Mouse (Mus musculus) cerebellum, postnatal 25 days (tissue): ENCODE data around the gene Gins2.

Source experiments
- DNase-seq, 2 experiments: peaks; one replicate each; pipeline ENCODE4 v3.0.0; 2021; ENCODE audit warnings: mixed read lengths in 2 of 2

Gins2 gene

DNA sequence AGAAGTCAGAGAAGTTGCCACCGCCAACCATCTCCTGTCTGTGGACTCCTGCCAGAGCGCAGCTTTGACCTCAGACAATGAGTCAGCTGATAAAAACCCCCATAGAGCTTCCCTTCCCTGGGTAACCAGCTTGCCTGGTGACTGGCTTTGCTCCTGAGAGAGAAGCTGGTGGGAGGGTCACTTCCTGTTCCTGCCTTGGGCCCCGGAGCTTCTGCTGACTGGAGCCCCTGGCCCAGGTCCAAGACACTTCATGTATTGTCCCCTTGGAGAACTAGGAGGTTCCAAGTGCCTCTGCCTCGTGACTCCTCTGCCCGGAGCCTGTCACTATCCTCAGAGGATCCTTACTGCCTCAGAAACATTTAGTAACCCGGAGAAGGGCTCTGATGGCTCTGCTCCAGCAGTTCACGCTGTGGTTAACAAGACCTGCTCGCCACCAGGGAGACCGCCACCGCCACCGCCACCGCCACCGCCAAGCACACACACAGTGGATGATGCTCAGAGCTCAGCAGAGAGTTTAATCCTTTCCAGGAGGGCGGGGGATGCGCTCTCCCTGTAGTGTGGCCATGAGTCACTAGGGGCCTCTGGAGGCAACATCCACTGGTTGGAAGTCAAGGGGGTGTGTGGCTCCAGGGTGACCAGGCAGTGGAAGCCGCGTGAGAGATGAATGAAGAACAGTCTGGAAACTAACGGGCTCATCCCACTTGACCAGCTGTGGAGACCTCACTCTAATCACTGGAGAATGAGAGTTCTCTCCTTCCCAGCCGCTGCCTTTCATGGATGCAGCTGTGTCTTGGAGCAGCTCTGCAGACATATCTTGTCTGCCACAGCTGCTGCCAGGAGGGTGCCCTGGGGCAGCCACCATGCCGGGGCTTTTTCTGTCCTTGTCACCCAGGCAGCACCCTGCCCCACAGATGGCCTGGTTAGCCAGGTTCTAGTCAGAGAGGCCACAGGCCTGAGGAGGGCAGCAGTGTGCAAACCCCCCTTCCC lies 25.0 kb downstream of the Gins2 start:
- DNase-seq = peak; percentile 74 to 76

DNA sequence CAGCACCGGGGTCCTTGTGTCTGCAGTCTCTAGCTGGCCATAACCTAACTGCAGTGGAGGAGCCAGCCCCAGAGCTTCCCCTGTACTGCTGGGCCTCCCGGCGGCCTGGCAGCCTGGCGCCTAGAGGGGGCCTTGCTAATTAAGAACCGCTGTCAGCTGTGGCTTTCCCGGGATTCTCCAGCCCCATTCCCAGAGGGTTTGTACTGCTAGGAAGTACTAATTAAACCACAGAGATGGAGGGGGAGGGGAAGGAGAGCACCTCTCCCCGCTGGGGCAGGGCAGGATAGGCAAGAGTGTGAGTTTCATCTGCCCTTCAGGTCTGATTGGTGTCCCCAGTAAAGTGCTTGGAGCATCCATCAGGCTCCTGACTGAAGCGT lies 25.8 kb downstream of the Gins2 start:
- no peak for DNase-seq

DNA sequence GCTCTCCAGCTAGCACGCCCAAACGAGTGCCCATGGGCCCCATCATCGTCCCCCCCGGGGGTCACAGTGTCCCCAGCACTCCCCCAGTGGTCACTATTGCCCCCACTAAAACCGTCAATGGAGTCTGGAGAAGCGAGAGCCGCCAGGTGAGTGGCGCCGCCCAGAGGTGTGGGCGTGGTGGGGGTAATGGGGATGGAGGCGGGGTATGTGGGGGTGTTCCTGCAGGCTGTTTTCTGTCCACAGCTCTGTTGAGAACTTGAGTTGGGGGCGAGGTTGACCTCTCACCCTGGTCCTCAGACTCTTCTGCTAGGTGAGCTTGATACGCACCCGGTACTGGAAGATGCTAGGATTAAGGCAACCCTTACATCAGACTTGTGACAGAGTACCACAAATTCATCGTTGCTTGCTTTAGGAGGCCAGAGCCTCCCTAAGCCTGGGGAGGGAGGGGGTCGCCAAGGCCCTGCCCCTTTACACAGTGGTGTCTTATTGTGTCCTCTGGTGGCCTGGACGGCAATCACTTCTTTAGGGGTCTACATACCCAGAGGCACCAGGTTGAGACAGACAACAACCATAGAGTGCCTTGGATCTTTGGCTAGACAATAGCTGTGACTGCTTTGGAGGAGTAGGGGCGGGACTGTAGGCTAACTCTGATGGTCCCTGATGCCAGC lies 26.3 kb downstream of the Gins2 start:
- DNase-seq = no peak

DNA sequence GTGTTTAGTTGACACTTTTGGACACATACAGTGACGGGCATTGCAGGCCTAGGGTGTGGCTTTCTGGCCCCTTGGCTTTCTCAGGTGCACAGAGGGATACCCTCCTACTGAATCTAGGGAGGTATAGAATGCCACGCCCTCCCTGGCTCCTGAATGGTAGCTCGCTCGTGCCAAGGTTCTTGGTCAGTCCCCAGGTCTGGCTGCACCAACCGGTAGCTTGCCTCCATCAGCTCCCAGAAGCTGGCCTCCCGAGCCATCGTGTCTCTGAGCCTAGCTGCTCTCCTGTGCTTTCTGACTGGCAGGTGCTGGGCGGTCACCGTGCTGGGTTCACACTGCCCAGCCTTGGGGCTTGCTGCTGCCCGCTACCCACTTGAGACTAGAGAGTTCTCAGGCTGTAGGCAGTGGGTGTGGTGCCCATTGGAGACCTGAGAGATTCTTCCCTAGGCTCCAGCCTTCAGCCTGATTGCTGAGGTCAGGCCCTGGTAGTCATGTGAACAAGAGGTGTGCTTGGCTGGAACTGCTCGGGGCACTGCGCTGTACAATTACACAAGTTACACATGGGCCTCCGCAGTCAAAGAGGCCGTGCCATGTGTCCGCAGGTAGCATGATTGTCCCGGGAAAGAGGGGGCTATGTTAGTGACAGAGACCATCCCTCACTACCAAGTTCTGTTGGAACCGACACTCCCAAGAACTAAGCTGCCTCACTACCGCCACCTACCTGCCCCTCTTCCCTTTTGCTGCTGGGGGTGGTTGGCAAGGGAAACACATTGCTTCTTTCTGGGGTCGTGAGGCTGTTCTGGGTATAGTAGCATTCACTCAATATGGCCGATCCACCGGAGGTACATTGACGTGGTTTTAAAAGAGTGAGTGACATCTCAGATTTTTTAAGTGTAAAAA lies 27.3 kb downstream of the Gins2 start:
- peak; percentile 57 to 74 for DNase-seq

DNA sequence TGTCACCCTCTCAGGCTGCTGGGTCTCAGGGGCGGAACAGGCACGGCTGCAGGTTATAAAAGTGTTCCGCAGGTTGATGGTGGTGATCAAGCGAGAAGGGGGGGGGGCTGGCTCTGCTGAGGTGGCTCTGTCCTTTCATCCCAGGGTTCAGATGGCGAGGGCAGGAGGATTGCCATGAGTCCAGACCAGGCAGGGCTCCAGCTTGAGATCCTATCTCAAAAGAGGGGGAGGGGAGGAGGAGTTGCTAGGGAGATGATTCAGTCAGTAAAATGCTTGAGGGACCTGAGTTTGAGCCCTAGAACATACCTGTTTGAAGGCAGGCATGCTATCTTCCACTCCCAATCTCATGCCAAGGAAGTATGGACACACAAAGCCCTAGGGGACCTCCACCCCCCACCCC lies 28.6 kb downstream of the Gins2 start:
- DNase-seq = no peak

DNA sequence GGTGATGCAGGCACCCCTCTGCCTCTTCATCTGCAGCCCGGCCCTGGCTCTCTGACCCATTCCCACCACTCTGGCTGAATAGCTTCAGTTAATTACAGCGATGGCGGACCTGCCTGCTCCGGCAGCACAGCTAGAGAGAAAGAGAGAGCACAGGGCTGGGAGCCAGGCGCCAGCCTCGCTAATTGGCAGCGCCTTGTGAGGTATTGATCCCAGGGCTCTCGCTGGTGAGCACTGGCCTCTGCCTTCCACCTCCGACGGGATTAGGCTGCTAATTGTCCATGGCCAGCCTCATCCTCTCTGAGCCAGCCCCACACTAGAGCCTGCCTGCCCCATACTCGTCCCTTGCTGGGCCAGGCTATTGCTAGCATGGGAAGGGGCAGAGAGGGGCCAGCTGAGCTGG lies 29.4 kb downstream of the Gins2 start:
- peak; percentile 45 to 53 for DNase-seq

DNA sequence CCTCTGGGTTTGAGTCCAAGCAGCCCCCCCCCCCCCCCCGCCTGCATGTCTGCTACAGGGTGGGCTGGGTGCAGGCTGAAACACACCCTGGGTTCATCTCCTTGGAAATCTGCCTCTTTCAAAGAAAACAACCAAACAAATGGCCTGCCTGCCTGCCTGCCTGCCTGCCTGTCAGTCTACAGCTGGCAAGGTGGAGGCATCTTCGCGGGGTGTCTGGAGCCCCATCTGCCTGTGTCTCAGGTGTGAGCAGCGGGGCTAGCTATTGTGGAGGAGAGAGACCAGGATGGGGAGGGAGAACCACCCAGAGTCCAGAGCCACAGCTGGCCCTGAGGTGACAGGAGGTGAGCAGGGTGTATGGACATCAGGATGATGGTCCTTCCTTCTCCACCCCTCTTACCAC lies 30.9 kb downstream of the Gins2 start:
- DNase-seq = peak; percentile 58 to 70

DNA sequence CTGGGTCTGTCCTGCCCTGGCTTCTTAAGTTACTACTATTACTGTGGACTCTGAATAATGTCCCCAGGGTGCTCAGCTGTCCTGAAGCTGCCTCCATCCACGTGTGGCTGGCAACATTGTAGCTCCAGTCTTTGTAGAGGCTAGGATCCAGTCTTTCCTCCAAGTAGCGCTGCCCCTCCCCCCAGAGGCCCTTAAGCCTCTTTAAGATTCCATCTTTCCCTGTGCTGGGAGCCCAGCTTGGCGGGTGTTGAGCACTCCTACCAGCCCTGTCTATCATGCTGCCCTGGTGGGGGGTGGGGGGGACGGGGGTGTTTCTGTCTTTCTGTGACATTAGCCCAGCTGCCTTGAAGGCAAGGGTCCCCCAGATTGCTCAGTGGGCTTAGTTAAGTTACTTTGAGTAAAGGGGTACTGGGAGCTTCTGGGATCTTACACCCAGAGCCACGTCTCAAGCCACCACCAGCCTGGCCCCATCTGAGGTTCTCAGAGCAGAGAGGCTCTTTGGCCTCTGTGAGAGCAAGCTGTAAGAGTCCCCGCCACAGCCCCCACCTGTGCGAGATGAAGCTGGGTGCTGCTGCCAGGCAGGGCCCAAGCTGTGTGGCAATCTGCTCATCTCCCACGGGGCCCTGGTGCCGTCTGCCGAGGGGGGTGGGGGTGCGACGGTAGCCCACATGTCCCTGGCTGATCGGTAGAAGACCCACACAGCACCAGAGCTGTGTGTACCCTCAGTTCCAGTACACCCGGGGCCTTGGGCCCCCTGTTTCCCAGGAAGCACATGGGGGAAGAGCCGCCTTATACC lies 31.7 kb downstream of the Gins2 start:
- DNase-seq = peak; percentile 77 to 79

DNA sequence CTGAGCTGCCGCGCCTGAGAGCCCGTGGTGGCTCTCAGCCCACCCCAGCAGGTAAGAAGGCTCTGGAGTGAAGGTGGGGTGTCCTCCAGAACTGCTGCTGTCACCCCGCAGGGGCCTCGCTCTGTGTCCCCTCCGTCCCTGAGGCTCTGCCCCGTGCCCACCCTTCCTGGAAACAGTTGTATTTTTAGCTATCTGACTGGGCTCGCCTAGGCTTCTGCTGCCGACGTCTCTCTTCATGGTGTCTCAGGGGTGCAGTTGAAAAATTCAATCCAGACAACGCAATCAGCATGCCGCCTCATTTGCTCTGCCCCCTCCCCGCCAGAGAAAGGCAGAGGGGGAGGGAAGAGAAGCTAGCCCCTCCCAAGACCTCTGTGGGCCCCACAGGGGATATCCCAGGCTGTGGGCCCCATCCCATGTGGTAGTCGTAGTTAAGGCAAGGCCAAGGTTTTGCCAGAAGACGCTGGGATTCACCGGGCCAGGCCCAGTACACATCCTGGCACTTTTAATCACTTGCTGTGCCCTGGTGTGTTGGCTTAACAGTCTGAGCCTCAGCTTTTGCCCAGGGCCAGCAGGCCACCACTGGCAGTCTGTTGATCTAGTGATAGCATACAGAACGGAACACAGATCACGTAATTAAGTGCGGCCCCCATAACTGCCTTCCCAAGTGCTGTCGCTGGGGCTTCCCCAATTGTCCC lies 32.8 kb downstream of the Gins2 start:
- peak in 1 of 2 experiments; percentile 47 for DNase-seq

DNA sequence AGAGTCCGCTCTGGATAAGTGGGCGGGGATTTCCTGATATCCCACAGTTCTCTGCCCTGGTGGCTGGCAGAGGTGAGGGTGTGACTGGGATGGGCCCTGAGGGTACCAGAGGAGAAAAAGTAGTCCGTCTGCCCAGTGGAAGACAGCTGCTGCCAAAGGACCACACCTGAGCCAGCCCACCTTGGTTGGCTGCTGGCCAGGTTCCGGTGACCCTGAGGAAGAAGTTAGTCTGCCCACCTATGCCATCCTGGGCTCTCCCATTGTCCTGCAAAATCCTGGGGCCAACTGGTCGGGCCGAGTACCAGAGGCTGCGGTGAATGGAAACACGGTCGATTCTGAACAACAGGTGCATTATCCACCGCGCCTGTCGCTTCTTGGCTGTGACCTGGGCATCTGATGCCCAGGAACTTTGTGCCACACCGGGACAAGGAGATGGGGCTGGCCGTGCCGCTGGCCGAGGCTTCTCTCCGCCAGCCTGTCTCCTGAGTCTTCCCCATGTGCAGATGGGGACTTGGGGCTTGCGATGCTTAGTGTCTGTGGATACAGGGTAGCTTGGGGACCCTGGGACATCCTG lies 34.6 kb downstream of the Gins2 start:
- DNase-seq = peak in 1 of 2 experiments; percentile 51

DNA sequence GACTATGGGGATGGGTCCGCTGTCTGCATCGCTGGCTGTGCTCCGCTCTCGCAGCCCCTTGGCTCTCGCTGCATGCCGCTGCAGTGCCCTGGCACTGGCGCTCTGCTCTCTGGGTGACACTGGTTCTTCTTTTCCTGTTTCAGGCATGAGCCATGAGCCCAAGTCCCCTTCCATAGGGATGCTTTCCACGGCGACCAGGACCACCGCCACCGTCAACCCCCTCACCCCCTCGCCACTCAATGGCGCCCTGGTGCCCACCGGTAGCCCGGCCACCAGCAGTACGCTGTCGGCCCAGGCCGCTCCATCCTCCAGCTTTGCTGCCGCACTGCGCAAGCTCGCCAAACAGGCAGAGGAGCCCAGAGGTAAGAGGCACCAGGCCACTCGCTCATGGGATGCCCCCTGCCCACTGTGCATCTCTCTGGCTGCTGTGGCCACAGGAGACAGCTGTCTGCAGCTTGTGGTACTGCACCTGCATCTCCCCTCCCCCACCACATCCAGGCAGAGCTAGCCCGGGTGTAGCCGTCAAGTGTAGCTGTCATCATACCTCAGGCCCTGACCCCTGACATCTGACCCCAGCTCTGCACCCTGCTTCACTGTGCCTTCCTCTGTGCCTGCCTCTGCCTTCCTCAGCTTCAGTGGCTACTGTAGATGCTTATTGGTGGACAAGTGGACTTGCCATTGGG lies 35.5 kb downstream of the Gins2 start:
- DNase-seq = peak in 1 of 2 experiments; percentile 36

DNA sequence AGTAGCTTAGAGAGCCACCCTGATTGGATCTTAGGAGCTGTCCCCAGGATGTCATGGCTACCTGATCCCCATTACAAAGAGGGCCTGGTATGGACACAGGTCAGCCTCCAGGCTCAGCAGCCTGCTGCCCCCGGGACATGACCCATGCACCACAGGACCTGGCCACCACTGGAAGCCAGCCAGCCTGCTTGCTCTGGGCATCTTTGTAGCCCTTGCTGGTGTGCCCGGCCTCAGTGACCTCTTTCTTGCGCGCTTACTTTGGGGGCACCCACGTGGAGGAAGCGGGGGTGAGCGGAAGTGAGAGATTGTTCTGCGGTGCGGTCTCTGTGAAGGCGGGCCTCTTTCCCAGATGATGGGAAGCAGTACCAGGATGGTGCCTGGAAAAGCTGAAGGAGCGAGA lies 36.6 kb downstream of the Gins2 start:
- peak; percentile 54 to 69 for DNase-seq

DNA sequence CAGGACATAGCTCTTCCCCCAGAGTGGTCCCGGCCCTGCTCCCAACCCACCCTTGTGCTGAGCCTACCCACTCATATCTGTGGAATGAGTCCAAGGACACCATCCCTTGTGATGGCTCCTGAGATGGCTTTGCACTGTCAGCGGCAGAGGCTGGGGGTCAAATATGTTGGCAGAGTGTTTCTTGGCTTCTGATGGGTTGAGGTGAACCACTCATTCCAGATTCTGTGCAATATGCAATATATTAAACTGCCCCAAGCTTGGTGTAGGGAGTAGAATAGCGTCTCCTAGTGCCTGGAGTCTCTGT lies 37.5 kb downstream of the Gins2 start:
- no peak for DNase-seq

DNA sequence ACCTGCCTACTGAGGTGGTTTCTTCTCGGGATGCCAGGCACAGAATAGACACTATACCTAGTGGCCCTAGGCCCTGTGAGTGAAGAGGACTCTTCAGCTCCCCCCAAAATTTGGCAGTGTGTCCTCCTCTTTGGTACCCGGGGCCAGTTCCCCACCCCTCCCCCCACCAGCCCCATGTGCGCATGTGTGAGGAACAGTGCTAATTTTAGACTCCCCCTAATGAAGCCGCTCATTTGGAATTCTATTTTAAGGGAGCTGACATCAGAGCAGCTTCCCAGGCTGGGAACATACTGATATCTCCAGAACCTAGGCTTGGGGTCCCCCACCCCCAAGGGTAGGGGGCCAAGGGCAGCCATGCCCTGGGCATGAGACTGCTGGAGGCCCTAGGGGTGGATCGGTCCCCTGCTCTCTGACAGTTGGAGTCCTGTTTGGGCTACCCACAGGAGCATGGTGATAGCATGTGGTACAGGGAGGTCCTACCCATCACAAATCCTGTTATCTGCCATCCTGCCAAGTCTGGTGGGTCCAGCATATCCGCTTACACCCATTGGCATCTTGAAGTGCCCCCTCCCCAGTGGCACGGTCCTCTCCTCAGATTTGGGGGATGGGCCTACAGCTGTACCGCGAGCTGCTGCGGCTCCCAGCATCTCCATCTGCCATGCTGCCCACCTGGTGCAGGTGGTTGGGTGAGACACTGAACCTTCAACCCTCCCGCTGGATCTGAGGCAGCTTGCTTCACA lies 38.0 kb downstream of the Gins2 start:
- peak; percentile 67 to 81 for DNase-seq

DNA sequence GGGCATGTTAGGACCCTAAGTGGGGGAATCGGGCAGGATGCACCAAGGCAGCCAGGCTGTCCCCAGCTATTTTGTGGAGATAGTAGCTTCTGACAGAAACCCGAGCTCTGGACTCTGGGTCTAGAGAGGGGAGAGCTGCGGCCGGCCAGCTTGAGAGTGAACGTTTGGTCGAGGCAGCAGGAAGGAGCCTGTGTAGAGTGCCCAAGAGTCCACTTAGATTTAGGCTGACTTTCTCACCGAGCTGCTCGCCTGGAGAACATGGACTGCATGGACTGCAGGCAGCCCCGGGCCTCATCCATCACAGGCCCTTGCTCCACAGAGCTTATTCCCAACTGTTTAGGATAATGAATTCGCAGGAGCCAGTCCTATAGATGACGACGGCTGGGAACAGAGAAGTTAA lies 38.7 kb downstream of the Gins2 start:
- DNase-seq = peak; percentile 50 to 51

DNA sequence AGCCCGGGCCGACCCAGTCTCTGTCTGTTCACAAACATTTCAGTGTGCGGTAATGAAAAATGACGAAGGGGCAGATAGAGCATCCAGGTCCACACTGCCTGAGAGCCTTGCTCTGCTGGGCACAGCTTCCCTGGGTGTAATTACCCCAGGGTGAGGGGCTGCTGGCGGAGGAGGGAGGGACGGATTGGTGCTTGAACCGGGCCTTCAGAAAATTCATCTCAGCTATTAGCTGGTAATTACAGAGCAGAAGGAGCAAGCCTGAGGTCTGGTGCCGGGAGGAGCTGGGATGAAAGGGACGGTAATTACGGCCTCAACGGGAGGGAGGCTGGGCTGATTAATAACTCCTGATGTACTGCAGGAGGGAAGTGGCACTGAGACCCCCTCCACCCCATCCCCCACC lies 39.2 kb downstream of the Gins2 start:
- peak; percentile 50 to 59 for DNase-seq

DNA sequence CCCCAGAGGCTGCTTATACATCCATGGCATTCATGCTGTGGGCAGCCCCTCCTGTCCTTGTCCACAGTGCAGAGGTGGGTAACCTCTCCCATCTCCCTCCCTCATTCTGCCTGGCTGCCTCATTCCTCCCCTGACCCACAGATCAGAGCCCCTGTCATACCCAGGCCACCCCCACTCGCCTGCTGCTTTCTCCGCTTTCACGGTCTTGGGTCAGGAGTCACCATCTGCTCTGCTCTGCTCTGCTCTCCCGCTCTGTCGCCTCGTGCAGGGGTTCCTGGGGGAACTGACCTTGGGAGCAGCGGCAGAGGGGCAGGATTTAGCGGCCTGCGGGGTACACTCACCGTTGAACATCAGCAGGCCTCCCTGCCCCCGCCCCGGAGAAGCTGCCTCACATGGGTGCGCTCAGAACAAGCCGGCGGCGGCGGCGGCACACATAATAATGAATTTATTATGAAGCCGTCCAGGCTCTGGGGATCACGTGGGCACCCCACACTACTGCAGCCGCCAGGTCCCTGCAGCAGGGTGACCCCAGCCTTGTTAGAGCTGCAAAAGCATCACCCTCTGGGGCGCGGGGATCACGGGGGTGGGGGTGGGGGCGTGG lies 39.7 kb downstream of the Gins2 start:
- DNase-seq = peak; percentile 66 to 68

DNA sequence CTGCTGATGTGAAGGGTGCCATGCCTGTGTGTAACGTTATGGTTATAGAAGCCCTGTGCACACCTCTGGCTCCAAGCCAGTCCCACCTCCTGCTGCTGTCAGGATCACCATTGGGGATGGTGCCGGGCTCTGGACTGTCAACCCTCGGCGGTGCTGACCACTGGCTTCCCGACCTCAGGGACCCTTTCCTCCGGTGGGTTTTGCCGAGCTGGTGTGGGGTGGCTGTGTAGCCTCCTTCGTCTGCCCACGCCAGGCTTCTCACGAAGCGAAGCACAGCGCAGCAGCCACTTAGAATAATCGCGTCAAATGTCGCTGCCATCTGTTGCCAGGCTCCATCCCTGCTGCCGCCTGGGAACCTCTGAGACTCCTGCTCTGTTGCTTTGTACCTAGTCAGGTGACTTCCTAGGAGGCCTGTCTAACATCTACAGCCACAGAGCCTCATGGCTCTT lies 40.8 kb downstream of the Gins2 start:
- peak; percentile 78 to 79 for DNase-seq

DNA sequence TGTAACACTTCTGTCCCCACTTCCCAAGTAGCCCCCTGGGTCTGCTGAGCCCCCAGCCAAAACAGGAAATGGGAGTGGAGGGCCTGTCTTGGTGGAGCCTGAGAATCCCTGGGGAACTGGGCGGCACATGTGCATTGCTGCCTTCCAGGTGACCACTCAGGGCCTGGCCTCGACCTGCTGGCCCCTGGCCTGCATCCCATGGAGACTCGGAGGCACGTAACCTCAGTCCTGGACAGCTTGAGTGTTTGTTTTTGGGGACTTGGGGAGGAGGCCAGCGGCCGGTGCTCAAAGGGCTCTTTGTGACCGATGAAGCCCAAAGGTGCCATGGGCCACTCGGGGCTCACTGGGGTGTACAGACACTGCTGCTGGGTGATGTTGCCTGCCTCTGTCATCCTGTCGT lies 41.5 kb downstream of the Gins2 start:
- DNase-seq = peak; percentile 43 to 51
